Mouse (Mus musculus): Measurements from ENCODE around the gene Hexb.

GRCm38 (mm10) chr13:97247754-97248153, 49.6 kb upstream of the Hexb start:
- TF ChIP-seq CTCF (IDR thresholded peaks at IDR 0.05; ENCODE audit: control insufficient read depth, insufficient read depth, insufficient replicate concordance, low read depth, low read length), result no peak
- TF ChIP-seq POLR2A (IDR thresholded peaks at IDR 0.05; ENCODE audit: control insufficient read depth, low read depth, low read length), result no peak
